Comparison of ENCODE assay signal across 27 mouse cellular contexts in genomic region chr10:105364480-105364879, GRCm38 (mm10).
"Had no signal": no experiment of that assay in that cellular context is flagged by ENCODE, and none has a peak within 500 bp of the region (broad histone marks: within the 10 kb centered on the region; RNA-seq: fewer than 3 reads in every experiment).

No protein-coding gene starts in this region.

- H3K4me2 ChIP-seq: heart, embryonic 11.5 days; heart, embryonic 13.5 days; heart, embryonic 15.5 days; hindbrain, embryonic 14.5 days; intestine, embryonic 15.5 days; limb, embryonic 12.5 days; liver, embryonic 11.5 days; liver, embryonic 13.5 days; liver, embryonic 15.5 days had no signal

- ATAC-seq: hindbrain, embryonic 16.5 days; inflammation-experienced regulatory T-cells, adult 6 months; intestine, embryonic 15.5 days; intestine, postnatal 0 days; liver, postnatal 0 days had no signal

- H3K27ac ChIP-seq: heart, adult 2 months; heart, embryonic 13.5 days; heart, embryonic 15.5 days; hindbrain, embryonic 14.5 days; intestine, embryonic 15.5 days; layer of hippocampus, adult 2 months; left cerebral cortex, adult 2 months; limb, embryonic 10.5 days; limb, embryonic 12.5 days; liver, embryonic 13.5 days; liver, embryonic 15.5 days had no signal

- H3K36me3 ChIP-seq: heart, embryonic 15.5 days; intestine, embryonic 15.5 days; limb, embryonic 10.5 days; liver, embryonic 13.5 days; liver, embryonic 15.5 days had no signal

- DNase-seq: gastrocnemius, postnatal 14 days; heart, adult 11 months; heart, adult 2 months; heart, postnatal 14 days; heart, postnatal 36 days; kidney, adult 18-20 months; kidney, adult 8-10 months; kidney, postnatal 10 days; kidney, postnatal 25 days; kidney, postnatal 4 days; liver; liver, embryonic 13.5 days; liver, postnatal 0 days had no signal

- H3K27me3 ChIP-seq: heart, embryonic 13.5 days; heart, embryonic 15.5 days; intestine, embryonic 15.5 days; limb, embryonic 12.5 days; liver, embryonic 13.5 days; liver, embryonic 15.5 days had no signal

- H3K4me3 ChIP-seq: heart, adult 2 months; heart, embryonic 13.5 days; heart, embryonic 15.5 days; intestine, embryonic 15.5 days; layer of hippocampus, adult 2 months; left cerebral cortex, adult 2 months; limb, embryonic 10.5 days; limb, embryonic 12.5 days; liver, embryonic 13.5 days; liver, embryonic 15.5 days had no signal

- H3K9me3 ChIP-seq: heart, embryonic 13.5 days; heart, embryonic 15.5 days; intestine, embryonic 15.5 days; limb, embryonic 10.5 days; limb, embryonic 12.5 days; liver, embryonic 13.5 days; liver, embryonic 15.5 days had no signal

- H3K9ac ChIP-seq: heart, embryonic 13.5 days; heart, embryonic 15.5 days; hindbrain, embryonic 14.5 days; intestine, embryonic 15.5 days; limb, embryonic 12.5 days; liver, embryonic 13.5 days; liver, embryonic 15.5 days; liver, postnatal 0 days had no signal

- H3K4me1 ChIP-seq: intestine, embryonic 15.5 days; limb, embryonic 10.5 days; limb, embryonic 12.5 days; liver, embryonic 15.5 days had no signal
